Mouse (Mus musculus) heart, postnatal 0 days (tissue): ENCODE data around the gene Sppl3.

Experiments used
- CTCF ChIP-seq: IDR thresholded peaks from 2 replicates; pipeline ENCODE4 v1.5.1; 2016; ENCODE audit warnings: antibody characterized with exemption, control low read depth, low read depth
- EP300 ChIP-seq: IDR thresholded peaks from 2 replicates; pipeline ENCODE4 v1.6.1; 2016; ENCODE audit warnings: antibody characterized with exemption, low read depth

- TF ChIP-seq EP300 (no peak), CTCF (no peak)
These were observed 46.2 kb downstream of the Sppl3 start for GRCm38 (mm10) chr5:115057153-115057552.
